Mouse (Mus musculus): ENCODE data around the gene Creb1.
"Not testable (repeated sequence)": the region's sequence is repeated elsewhere in the genome, so short reads cannot be mapped to it uniquely, and the experiment has no call there.

The Creb1 gene

DNA sequence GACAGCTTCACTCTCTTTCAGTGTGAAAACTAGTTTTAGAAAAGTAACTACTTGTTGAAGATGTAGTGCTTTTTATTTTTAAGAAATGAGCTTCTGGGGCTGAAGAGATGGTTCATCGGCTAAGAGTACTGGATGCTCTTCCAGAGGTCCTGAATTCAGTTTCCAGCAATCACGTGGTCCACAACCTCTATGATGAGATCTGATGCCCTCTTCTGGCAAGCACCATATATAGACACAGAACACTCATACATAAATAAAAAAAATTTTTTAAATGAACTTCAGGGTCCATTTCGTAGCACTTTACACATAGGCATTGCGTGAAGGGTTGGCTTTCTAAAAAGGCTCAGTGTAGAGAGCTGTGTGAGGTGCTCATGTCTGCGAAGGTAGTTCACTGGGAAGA, 11.3 kb downstream of the Creb1 start:
- DNase-seq (ENCODE audit: low spot score) = no peak

- no peak for DNase-seq (ENCODE audit: low spot score)
Observed at GRCm38 (mm10) chr1:64546070-64546469, 13.6 kb downstream of the Creb1 start.

GRCm38 (mm10) chr1:64549380-64549779, 16.9 kb downstream of the Creb1 start:
- DNase-seq (ENCODE audit: low spot score) = no peak

GRCm38 (mm10) chr1:64551908-64552307, 19.5 kb downstream of the Creb1 start:
- DNase-seq (ENCODE audit: low spot score) = no peak

- DNase-seq (ENCODE audit: low spot score) = no peak
Observed at GRCm38 (mm10) chr1:64560105-64560504, 27.7 kb downstream of the Creb1 start.

- DNase-seq (ENCODE audit: low spot score) = no peak
Observed at GRCm38 (mm10) chr1:64568206-64568605, 35.8 kb downstream of the Creb1 start.

- DNase-seq (ENCODE audit: low spot score) = no peak
Observed at GRCm38 (mm10) chr1:64576022-64576421, 43.6 kb downstream of the Creb1 start.

DNA sequence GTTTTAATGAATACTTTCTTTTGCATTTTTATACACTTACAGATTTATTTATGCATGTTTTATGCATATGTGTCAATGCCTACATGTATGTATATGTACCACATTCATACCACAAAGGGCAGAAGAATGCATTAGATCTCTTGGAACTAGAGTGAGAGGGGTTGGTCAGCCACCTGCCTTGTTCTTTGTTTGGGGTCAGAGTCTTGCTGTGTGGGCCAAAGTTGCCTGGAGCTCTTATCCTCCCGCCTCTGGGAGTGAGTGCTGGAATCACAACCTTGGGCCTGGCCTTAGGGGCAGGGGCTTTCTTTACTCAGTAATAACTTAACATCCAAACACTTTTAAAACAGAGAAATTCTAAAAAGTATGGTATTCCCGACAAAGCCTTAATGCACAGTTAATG, 44.3 kb downstream of the Creb1 start:
- DNase-seq (ENCODE audit: low spot score) = no peak

GRCm38 (mm10) chr1:64577911-64578310, 45.5 kb downstream of the Creb1 start:
- DNase-seq (ENCODE audit: low spot score) = not testable (repeated sequence)

GRCm38 (mm10) chr1:64578801-64579200, 46.4 kb downstream of the Creb1 start:
- no peak for DNase-seq (ENCODE audit: low spot score)

DNA sequence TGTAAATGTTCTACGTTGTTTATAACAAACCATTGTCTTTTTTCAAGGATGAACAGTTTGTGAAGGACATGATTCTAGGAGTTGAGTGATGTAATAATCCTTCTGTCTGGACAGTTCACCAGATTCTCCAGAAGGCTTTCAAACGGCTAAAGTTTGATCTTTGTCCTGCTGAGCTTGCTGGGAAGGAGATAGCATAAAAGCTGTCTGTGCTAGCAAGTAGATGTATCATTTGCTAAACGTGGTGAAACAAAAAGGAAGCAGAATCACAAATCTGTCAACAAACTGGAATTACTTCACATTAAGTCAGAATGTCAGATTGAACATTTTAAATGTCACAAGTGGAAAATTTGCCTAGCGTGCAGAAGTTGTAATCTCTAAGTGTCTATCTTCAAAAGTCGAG, 66.5 kb downstream of the Creb1 start:
- no peak for DNase-seq (ENCODE audit: low spot score)

DNA sequence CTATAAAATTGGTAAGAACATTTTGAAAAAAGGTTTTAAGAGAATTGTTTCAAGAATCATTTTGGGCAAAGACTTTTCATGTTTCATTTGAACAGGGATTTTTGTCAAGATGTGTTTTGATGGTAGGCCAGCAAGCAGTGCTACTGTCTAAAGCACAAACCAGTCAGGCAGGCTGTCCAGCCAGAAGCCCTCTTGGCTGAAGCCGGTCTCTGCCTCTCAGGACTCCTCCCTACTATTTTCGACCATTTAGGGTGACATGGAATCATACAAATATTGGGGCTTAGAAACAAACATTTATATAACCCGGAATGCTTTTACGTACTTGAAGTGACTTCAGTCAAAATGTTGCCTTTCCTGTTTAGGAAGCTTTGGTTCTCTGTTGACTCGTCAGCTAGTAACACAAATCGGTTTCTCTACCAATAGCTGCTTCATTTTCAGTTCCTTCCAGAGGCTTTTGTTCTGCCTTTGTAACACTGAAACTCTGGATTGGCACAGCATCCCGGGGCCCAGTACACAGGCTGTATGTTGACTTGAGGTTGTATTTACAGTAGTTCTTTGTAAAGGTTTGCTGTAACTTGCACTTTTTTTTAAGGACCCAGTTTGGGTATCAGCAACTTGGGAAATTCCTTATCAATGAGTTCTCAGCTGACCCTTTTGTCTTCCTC, 68.1 kb downstream of the Creb1 start:
- DNase-seq (ENCODE audit: low spot score) = no peak

- DNase-seq (ENCODE audit: low spot score) = no peak
Observed at GRCm38 (mm10) chr1:64601242-64601842, 68.9 kb downstream of the Creb1 start.

- no peak for DNase-seq (ENCODE audit: low spot score)
Observed at GRCm38 (mm10) chr1:64603381-64603780, 70.9 kb downstream of the Creb1 start.

GRCm38 (mm10) chr1:64609145-64609544, 76.7 kb downstream of the Creb1 start:
- DNase-seq (ENCODE audit: low spot score) = no peak

GRCm38 (mm10) chr1:64609976-64610375, 77.5 kb downstream of the Creb1 start:
- DNase-seq (ENCODE audit: low spot score) = no peak

GRCm38 (mm10) chr1:64614311-64614710, 81.9 kb downstream of the Creb1 start:
- no peak for DNase-seq (ENCODE audit: low spot score)

GRCm38 (mm10) chr1:64614801-64615345, 82.4 kb downstream of the Creb1 start:
- no peak for DNase-seq (ENCODE audit: low spot score)

DNA sequence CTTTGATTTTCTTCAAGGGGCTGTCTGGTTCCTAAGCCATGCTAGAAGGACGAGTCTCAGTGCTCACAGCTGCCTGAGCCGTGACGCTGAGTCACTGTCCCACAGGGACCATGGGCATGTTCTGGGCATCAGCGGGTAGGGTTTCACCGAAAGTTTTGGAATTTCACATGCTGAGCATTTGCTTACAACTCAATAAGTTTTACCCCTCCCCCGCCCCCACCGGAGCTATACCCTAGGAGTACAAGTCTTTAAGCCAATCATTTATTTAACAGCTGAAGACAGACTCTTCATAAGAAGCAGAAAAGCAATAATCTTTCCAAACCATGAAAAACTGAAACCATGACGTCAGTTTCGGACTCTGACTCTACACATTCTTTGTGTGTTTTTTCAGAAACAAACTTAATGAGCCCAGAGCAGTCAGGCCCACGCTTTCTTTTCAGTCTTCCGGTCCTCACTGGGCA, 83.1 kb downstream of the Creb1 start:
- no peak for DNase-seq (ENCODE audit: low spot score)

GRCm38 (mm10) chr1:64616076-64616475, 83.6 kb downstream of the Creb1 start:
- DNase-seq (ENCODE audit: low spot score) = no peak

GRCm38 (mm10) chr1:64616531-64616880, 84.1 kb downstream of the Creb1 start:
- no peak for DNase-seq (ENCODE audit: low spot score)

DNA sequence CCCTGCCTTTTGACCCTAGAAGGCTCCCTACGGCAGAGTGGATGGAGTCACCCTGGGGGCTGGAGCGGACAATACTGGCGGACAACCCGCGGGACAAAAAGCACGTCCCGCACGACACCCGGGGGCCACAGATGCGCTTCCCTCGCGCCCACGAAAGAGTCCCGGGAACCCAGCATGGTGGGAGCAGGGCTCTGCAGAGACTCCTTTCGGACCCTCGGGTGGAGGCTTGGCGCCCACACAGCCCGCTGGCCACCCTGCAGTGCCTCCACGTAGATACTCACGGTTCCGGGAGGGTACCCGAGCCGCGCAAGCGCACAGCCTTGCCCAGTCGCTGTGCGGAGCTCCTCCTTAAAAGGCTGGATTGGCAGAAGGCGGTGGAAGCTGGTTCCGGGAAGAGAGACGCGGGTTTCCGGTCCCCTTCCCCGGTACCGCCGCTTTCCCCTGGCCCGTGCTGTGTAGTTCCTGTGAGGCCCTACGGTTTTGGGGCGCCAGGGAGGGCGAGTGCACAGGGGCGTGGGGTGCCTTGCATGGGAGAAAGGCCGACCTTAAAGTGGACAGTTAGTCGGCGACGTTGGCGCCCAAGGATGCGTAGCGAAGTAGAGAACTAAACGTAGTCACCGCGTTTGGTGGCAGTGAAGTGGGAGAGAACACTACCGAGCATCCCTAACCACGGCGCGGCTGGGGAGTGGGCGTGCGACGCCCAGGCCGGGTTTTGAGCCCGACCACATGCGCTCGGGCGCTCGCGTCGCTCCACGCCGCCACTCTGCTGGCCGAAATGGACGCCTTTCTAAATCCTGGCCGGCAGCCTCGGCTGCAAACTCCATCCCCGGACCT, 84.7 kb downstream of the Creb1 start, which contains the start of gene Mettl21a:
TSS of gene Mettl21a (minus strand) at position 362 of the 834 bp plus-strand sequence.
- DNase-seq (ENCODE audit: low spot score) = peak; percentile 89

- DNase-seq (ENCODE audit: low spot score) = peak; percentile 84
Observed at GRCm38 (mm10) chr1:64617715-64617984, 85.2 kb downstream of the Creb1 start.
